Mouse (Mus musculus): ENCODE measurements around the gene Slc8b1.

Gene Slc8b1

DNA sequence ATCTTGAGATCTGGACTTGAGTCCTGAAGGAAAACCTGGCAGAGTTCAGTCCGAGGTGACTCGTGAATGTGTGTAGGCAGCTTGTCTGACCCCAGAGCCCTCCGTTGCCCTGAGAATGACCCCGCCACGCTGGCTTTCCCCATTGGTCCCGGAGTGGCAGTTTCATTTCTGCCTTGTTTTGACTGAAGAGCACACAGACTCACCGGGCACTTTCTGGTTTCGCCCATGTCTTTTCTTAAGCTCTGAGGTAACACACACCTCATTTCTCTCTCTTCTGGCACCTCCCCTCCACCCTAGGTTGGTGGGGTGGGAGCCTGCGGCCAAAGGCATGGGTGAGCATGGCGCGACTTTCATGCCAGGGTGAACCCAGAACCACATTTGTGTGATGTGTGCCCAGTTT is 15.3 kb downstream of the Slc8b1 start:
- DNase-seq (ENCODE audit: low spot score): peak; percentile 31

DNA sequence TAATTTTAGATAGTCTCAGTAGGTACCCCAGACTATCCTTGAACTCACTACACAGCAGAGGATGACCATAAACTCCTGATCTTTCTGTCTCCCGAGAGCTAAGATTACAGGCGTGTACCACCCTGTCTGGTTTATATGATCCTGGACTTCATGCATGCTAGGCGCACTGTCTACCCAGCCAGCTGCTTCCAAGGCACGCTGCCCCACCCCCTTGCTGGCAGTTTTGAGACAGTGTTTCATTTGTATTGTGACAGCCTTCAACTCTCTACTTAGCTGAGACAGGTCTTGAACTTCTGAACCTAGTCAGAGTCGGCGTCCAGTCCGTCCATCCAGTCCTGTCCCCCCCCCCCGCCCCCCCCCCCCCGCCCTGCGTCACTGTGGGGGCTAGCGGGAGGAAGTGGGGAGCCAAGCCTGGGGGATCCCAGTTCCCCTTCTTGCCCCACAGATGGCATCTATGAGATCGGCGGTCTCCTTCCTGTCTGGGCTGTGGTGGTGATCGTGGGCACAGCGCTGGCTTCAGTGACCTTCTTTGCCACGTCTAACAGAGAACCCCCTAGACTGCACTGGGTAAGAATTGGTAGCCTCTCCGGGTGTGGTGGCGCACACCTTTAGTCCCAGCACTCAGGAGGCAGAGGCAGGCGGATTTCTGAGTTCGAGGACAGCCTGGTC is 16.5 kb downstream of the Slc8b1 start:
- DNase-seq (ENCODE audit: low spot score): no peak

DNA sequence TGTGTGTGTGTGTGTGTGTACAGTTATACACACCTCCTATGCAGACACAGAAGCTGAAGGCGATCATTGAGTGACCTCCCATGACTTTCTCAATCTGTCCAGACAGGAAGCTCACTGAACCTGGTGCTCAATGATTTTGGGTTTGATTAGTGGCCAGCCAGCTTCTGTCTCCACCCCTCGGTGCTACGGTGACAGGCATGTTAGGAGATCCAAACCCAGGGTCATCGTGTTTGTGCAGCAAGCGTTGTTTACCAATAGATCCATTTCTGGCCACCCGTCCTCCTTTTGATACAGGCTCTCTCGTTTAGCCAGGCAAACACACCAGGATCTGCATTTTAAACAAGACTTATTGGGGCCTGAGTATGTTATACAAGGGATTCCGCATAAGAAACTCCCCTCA is 20.7 kb downstream of the Slc8b1 start:
- DNase-seq (ENCODE audit: low spot score): no peak

DNA sequence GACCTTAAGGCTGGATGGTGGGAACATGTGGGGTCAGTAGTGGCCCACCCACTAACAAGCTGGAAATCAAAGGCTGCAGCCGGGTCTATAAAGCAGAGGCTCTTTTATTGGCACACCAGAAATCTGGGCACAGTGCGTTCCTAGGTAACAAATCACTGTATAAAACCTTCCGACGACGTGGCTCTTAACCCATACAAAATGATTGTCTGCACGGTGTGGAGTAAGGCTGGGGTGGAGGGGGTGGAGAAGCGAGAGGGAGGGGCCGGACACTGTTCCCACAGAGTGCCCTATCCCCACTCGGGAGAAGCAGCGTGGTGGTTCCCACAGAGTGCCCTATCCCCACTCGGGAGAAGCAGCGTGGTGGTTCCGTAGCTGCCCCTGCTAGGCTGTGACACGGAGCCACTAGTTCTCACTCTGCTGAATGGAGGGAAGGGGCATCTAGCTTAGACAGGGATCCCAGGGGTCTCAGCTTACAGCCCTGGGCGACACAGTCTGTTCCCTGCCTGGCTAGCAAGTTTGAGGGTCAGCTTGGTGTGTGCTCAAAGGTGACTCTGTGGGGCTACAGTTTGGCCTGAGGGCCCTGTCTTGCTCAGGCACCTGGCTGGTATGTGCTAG is 23.2 kb downstream of the Slc8b1 start:
- DNase-seq (ENCODE audit: low spot score): no peak

DNA sequence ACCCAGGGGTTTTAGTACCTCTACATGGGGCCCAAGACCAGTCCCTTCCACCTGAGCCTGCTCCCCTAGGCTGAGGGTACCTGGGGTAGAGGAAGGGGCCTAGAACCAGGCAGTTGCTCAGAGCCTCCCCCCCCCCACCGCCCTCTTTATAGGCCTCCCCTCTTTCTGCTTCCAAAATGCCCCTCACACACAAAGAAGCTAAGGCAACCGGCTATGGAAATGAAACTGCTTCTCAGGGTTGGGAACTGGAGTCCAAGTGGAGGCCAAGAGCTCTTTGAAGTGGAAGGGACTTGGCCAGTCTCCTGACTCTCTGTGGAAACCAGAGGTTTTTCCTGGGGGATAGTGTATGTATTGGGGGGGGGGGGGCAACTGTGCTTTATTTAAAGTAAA is 23.7 kb downstream of the Slc8b1 start:
- DNase-seq (ENCODE audit: low spot score): no peak

DNA sequence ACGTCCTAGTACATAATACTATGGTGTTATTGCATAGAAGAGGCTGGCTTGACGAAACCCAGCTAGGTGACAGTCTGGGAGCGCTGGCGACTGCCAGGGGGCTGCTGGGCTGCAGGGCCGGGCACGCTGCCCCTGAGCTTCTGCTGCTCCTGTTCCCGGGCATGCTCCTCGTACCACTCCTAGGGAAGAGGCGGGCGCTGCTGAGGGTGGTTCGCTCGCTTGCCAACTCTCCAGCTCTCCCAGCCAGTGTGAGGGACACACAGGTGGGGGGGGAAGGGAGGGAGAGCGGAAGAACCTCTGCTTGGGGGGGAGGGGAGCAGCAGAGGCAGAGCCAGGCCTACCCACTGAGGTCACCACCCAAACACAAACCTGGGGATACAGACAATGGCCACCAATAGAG is 25.1 kb downstream of the Slc8b1 start:
- no peak for DNase-seq (ENCODE audit: low spot score)

DNA sequence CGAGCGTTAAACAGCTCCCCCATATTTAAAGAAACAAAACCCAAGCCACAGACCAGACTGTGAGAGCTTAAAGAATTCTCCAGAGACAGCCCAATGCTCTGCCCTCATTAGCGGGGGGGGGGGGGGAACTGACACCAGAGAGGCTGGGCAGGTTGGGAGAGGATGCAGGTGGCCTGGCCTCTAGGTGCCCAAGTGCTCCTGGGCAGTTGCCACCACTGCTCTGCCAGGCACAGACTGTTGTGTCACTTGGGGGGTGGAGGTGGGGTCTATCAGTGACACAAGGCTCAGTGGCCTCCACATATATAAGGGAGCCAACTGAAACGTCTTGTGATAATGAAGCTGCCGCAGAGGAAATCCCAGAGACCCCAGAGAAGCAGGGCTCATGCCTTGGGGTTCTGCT is 25.7 kb downstream of the Slc8b1 start:
- DNase-seq (ENCODE audit: low spot score): no peak

DNA sequence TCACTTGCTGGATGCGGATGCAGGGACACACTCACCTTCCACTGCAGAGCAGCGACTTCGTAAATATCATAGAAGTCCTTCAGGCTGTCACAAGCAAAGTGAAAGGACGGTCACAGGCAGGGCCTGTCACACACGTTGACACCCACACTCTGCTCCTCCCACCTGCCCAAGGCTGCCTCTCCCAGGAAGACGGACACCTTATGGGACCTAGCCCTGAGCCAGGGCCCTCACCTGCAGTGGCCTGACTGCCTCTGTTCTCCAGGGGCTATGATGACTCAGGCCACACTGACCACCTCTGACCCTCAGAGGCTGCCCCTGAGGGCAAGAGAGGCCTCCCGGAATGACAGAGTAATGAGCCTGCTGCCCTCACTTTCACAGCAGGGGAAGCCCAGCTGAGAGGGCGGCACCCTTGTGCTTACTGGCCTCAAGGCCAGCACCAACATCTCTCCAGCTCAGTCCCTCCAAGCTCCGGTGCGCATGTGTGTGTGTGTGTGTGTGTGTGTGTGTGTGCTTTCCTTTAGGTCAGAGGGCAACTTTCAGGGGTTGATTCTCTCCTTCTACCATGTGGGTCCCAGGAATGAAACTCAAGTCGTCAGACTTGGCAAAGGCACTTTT is 37.4 kb downstream of the Slc8b1 start:
- DNase-seq (ENCODE audit: low spot score): no peak

DNA sequence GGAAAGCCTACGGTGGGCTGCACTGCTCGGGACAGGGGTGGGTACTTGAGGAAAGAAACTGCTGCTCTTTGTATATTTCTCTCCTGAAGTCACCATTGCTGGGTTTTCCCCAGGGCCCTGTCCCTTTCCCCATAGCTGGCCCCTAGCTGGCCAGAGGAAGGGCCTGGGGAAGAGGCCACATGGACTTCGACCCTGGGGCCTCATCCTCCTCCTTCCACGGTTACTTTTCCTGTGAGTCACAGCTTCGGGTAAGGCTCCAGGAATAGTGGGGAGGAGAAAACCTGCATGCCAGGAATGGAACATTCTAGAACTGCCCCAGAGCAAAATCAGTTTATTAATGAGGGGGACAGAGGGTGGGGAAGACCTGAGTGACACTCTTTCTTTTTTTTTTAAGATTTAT is 39.2 kb downstream of the Slc8b1 start:
- no peak for DNase-seq (ENCODE audit: low spot score)

DNA sequence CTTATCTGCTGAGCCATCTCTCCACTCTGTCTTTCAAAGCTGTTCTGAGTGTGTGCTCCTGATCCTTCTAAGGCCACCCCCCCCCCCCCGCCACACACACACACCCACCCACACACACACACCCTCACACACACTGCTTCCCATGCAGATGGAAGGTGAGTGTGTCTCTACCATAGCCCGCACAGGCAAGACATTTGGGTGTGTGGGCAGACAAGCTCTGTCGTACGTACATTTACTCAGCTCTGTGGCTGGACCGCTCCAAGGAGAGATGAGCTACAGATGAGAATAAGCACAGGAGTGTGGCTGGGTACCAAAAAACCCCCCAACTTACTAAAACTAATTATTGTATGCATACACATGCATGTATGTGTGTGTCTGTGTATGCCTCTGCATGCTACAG is 39.7 kb downstream of the Slc8b1 start:
- no peak for DNase-seq (ENCODE audit: low spot score)

DNA sequence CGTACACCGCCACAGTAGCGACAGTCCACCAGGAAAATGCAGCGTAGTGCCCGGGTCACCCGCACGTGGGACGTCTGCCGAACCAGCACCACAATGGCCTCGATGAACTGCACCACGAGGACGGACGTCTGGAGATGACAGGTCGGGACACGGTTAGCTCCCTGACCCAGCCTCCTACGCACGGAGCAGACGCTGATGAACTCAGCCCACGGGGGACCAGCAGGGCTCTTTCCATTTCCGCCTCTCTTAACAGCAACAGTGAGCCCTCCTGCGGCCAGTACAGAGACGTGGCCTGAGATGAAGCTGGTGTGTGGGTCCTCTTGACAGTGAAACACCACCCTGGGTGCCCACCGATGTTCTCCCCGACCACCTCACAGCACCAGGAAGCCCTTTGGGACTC is 44.9 kb downstream of the Slc8b1 start:
- no peak for DNase-seq (ENCODE audit: low spot score)

DNA sequence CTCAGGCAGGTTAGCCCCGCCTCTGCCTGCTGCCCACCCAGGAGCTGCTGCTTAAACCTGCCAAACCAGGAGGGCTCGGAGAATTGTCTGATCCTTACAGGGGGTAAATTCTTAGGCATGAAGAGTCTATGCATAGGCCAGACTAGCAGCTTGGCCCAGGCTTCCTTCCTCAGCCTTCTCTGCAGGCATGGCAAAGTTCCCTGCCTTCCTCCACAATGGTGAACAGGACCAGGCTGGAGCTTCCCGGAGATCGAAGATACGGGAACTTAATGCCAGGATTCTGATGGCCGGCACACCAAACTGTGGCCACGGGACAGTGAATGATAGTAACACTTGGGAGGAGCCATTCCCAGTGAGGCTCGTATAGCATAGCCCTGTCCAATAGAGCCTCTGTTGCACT is 47.1 kb downstream of the Slc8b1 start:
- DNase-seq (ENCODE audit: low spot score): no peak

DNA sequence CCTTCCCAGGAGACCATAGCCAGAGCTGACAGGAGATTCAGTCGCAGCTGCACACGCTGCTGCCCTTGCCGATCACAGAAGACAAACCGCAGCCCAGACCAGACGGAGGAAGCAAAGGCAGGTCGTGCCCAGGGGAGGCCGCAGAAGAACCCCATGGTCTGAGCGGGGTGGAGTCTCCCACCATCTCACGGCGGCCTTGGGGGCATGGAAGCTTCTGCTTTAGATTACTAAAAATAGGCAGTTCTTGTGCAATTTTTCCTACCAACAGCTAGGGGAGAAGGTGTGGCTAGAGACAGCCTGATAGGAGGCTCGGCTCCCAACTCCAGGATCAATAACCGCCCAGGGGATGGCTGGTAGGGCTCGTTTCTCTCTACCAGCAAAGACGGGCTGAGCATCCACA is 47.8 kb downstream of the Slc8b1 start:
- peak; percentile 18 for DNase-seq (ENCODE audit: low spot score)

DNA sequence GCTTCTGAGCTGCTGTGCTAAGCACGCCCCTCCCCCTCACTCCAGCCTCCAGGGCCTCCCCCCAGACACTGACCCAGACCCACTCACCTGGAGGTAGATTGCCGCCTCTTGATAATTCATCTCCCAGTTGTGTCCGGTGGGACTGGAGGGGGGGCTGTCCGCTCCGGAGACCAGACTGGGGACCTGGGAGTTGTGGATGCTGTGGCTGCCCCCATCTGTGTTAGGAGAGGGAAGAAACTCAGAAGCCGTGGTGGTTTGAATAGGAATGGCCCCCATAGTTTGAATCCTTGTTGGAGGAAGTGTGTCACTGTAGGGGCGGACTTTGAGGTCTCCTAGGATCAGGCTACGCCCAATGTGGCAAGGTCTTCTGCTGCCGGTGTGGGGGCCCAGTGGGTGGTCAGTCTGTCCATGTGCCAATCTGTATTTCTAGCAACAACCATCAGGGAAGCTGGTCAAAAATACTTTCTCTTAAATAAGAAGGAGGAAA is 49.2 kb downstream of the Slc8b1 start:
- DNase-seq (ENCODE audit: low spot score): no peak

DNA sequence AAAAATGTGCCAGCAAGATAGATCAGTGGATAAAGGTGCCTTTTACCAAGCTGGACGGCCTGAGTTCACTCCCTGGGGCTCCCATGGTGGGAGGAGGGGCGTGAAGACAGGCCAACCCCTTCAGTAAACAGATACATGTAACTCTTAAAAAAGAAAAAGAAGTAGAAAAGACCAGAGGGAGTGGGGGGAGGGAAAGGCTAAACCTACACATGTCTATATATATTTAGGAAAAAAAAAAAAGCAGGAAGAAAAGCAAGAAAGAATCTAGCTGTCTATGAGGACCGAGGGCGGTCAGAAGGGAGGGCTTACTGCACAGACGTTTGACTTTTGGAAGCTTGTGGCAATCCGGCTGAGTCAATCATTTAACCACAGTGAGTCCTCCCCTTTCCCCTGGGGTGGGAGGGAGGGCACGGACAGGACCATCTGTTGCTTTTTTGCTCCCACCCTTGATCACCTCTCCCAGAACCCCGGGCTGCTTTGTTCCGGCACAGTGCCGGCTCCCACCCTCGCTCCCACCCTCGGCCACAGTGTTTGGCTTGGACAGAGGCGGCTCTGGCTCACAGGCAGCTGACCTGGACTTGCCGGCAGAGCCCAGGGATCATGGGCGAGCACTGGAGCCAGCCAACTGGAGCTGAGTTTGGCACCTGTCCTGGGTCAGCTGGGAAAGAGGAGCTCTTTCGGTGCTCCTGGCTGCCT is 49.8 kb downstream of the Slc8b1 start:
- no peak for DNase-seq (ENCODE audit: low spot score)

DNA sequence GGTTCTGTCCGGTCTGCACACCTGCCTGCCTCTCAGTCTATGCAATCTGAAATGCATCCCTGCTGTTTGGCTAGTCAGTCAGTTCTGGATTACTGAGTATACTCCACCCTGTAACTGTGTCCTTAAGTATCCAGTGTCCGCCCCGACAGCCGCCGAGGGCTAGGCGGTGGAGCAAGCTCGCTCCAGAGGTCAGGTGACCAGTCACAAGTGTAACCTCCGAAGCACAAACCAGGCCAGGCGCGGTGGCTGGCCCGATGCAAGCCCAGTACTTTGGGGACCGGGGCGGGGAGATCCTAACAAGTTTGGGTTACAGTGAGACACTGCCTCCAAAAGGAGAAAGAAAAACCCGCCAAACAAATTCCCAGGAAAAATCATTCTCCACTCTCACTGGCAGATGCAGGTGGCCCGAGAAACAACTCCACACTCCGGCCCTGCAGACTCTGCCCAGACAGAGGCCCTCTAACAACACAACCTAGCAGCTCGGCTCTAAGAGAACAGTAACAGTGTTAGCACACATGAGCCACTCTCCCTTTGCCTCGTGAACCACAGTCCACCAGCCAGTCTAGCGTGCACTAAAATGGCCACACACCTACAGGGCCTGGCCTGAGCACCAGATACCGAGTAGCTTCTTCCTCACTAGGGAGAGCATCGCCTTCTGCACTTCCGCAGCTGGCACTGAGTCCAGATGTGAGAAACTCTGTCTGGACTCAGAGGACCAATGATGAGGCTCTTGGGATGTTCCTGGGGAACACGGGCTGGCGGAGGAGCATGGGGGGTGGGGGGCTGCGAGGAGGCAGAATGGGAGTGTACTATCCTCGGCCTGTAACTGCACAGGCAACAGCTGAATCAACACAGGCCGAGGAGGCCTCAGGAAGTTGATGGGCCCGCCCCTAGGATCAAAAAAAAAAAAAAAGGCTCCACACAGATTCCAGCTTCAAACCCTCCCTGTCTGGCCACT is 52.3 kb downstream of the Slc8b1 start:
- no peak for DNase-seq (ENCODE audit: low spot score)

DNA sequence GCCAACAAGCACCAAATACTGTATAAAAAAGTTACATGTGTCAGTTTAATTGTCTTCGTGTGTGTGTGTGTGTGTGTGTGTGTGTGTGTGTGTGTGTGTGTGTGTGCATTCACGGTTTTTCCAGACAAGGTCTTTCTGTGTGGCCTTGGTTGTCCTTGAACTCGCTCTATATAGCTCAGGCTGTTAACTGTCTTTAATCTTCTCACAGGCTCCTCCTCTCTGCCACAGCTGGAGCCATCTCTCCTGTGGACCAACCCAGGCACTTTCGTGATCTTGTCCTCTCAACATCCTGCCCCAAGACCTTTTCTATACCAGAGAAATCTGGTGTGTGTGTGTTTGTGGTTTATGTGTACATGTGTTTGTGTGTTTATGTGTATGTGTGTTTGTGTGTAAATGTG is 52.9 kb downstream of the Slc8b1 start:
- no peak for DNase-seq (ENCODE audit: low spot score)

DNA sequence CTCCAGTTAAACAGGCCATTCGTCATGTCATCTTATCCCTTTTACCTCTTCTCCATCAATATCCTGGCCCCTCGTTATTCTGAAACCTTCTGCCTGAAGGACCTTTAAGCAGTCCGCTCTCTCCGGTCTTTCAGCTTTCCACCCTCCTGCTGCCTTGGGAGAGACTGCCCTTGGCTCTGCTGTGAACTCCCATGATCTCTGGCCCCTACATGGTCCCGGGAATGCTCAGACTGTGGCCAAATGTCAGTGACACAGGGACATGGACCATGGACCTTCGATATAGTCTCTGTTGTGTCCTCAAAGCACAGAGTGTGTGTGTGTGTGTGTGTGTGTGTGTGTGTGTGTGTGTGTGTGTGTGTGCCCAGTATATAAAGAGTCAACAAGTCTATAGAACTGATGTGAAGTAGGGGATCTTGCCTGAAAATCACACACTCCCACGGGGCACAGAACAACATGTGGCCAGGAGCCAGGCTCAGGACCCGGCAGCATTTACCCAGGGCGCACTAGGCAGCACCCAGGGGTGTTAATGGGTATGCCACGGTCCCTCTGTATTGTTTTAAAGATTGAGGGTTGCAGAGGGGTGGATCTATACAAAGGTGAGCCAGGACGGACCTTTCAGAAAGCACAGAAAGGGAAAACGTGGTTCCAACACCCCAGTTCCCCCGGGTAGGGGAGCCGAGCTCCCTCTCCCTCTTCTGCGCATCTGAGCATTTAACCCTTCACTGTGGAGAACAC is 54.4 kb downstream of the Slc8b1 start:
- no peak for DNase-seq (ENCODE audit: low spot score)

DNA sequence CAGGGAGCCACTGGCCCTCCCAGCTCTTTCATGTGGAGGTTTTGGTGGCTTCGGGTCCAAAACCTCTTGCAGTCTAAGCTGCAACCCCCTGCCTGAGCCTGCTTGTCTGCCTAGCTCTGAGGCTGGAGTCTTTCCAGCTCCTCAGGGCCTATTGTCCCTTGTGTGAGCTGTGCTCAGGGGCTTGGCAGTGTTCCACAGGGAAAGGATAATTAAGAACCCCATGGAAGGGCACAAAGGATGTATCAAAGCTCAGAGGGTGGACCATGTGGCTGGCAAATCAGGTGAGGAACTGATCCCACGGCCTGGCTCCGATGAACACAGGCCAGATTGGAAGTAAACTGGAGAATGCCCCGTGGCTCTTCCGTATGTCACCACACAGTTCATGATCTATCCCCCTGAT is 55.1 kb downstream of the Slc8b1 start:
- no peak for DNase-seq (ENCODE audit: low spot score)

DNA sequence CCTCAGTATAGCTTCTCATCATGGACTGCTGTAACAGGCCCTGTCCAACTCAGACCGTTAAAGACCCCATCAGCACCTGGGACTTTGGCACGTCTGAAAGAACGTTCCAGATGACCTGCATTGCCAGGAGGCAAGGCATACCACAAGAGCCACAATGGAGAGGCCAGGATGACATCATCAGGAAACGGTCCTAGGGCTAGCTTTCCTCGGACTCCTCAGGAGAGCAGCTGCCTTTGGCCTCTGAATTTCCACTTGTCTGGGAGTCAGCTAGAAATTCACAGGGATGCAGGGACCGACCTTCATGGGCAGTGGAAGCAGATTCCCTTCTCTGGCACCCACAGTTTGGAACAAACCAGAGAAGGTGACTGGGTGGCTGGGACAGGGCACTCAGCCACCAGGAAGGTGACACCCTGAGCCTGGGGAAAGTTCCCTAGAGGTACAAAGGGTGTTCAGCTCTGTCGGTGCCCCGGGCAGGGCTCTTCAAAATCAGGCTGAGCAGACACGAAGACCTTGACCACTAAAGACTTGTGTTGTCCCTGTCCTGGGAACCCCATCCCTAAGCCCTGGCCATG is 55.8 kb downstream of the Slc8b1 start:
- no peak for DNase-seq (ENCODE audit: low spot score)

DNA sequence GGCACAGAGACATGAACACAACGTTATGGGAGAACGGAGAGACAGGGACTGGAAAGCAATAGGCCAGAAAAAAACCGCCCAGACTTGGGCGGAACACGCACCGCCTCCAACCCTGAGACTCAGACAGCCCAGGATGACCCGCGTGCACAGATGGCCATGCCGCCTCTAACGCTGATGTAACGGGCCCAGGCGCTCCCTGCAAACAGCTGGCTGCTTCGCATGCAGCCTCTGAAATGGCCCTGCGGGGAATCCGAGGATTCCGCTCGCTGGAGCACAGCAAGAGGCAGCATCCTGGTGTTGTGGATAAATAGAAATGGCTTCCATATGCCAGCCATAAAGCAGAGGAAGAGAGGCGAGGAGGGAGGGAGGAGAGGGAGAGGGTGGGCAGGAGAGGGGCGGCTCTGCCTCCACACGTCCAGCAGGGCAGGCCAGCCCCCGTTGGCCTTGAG is 56.3 kb downstream of the Slc8b1 start:
- DNase-seq (ENCODE audit: low spot score): no peak
